Mouse (Mus musculus) lung, adult 2 months (tissue): ENCODE results near the gene Gm21748.
"Not testable (repeated sequence)": the region's sequence is repeated elsewhere in the genome, so short reads cannot be mapped to it uniquely, and the experiment has no call there.

Experiments
- CTCF ChIP-seq: fragments of 200-500 bp; IDR thresholded peaks from 2 replicates; pipeline ENCODE4 v1.5.1; 2011; ENCODE audit warnings: mild to moderate bottlenecking, low read length, control low read depth; ENCODE audit not compliant: insufficient read depth
- POLR2A ChIP-seq: fragments of 200-500 bp; IDR thresholded peaks from 2 replicates; pipeline ENCODE4 v1.6.1; 2011; ENCODE audit warnings: low read depth, mild to moderate bottlenecking, control low read depth, low read length, borderline replicate concordance; ENCODE audit errors: extremely low read depth

DNA sequence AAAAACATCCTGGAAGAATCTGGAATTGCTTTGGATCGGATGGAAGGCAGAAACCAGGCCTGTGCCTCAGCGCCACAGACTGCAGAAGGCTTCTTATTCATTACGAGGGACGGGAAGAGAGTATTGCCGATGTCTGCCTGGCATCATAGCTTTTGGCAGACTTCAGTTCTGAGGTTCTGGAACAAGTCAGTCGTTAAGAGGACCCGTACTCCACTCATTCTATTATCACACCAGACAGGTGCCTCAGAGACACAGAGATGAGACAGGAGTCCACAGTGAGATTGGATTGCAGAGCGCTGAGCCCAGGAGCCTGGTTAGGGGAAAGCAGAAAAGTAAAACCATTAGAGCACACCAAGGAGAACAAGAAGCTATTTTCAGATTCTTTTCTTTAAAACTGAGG is at the start of gene Gm21748:
- TF ChIP-seq CTCF, POLR2A: not testable (repeated sequence)
